Mouse (Mus musculus) lung, embryonic 16.5 days (tissue): ENCODE measurements around the gene Cib1. TPM values are rescaled to one million over a fixed set of nuclear protein-coding genes. Genes with fewer than 3 reads are reported as not detected.

Experiments used
- ATAC-seq: fragments of 200-750 bp; cut with Nextera tagmentation; 2 replicates; pipeline ENCODE4 v1.8.0; 2017; ENCODE audit warnings: low read depth, mild to moderate bottlenecking, moderate library complexity
- H3K27ac ChIP-seq: fragments of 300-500 bp; sonication (generic); 2 replicates; pipeline ENCODE4 v1.5.1; 2014; ENCODE audit warnings: mild to moderate bottlenecking, control low read depth, low read length
- H3K27me3 ChIP-seq: fragments of 300-500 bp; sonication (generic); 2 replicates; pipeline ENCODE4 v1.6.1; 2014; ENCODE audit warnings: low read depth, low read length, mixed read lengths; ENCODE audit not compliant: control insufficient read depth, insufficient read depth
- H3K36me3 ChIP-seq: fragments of 300-500 bp; sonication (generic); 2 replicates; pipeline ENCODE4 v1.6.1; 2014; ENCODE audit warnings: low read length; ENCODE audit not compliant: control insufficient read depth, insufficient read depth
- H3K4me1 ChIP-seq: fragments of 300-500 bp; sonication (generic); replicated peaks from 2 replicates; pipeline ENCODE4 v1.6.1; 2014; ENCODE audit warnings: low read length, mixed read lengths; ENCODE audit not compliant: control insufficient read depth, insufficient read depth
- H3K4me2 ChIP-seq: fragments of 300-500 bp; sonication (generic); 2 replicates; pipeline ENCODE4 v1.6.1; 2014; ENCODE audit warnings: low read depth, low read length, control low read depth
- H3K4me3 ChIP-seq: fragments of 300-500 bp; sonication (generic); 2 replicates; pipeline ENCODE4 v1.5.1; 2014; ENCODE audit warnings: mild to moderate bottlenecking, low read length, control low read depth
- H3K9ac ChIP-seq: fragments of 300-500 bp; sonication (generic); 2 replicates; pipeline ENCODE4 v1.6.1; 2014; ENCODE audit warnings: low read length, control low read depth
- H3K9me3 ChIP-seq: fragments of 300-500 bp; sonication (generic); 2 replicates; pipeline ENCODE4 v1.6.1; 2016; ENCODE audit warnings: low read length; ENCODE audit not compliant: control insufficient read depth
- WGBS: fragments of 180-500 bp; shearing (Covaris S2); extraction: QIAGEN DNeasy Blood & Tissue Kit; methylation state at CpG from one replicate; pipeline ENCODE4 v1.1.7; 2014; 5-methylcytosine and 5-hydroxymethylcytosine counted together
- polyA plus RNA-seq: library from polyadenylated mRNA; unstranded; fragments of >200 nt; fragmentation: Nextera tagmentation; extraction: Ambion mirVana; gene quantifications from 2 replicates; pipeline ENCODE4 v1.2.1, GENCODE M21; 2015

The Cib1 gene
- polyA plus RNA-seq, 1 experiment from 2014 or later: 88.4 TPM

DNA sequence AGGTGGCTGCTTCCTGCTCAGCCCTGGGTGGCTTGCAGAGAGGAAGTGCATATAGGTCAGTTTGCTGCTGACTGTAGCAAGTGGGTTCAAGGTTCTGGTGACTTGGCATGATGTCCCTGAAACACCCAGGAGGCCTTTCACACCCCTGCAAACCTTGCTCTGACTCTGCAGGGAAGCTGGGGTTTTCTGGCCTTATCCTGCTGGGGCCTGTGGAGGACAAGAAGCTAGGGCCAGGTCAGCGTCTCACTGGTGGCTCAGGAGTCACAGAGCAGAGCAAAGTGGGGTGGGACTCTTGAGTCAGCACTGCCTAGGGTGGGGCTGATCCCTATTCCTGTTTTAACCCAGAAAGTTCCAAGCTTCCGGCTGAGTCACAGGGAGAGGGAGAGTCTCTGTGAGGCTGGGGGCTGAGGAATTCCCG lies 25.3 kb downstream of the Cib1 start:
- WGBS: 55% methylated on average over 3 of the region's 3 CpGs
- peak; percentile 10; the same call in 1 of the 2 replicates for ATAC-seq
- Histone ChIP-seq H3K4me1 (peaks cover 25% of the 10 kb centered on the region), H3K9ac (peak overlapping the region; percentile 21), H3K27me3 (no peaks in the 10 kb centered on the region), H3K9me3 (no peaks in the 10 kb centered on the region), H3K27ac (peak overlapping the region; percentile 88), H3K4me2 (peak overlapping the region; percentile 25; the same call in 1 of the 2 replicates), H3K4me3 (no peak overlapping the region), H3K36me3 (no peaks in the 10 kb centered on the region)

- no peak for ATAC-seq
- no peak overlapping the region for H3K4me2 ChIP-seq
- no peak overlapping the region for H3K9ac ChIP-seq
- no peaks in the 10 kb centered on the region for H3K27me3 ChIP-seq
- H3K27ac ChIP-seq: no peak overlapping the region; the same call in 1 of the 2 replicates
- 86% methylated on average over 12 of the region's 12 CpGs for WGBS
- no peaks in the 10 kb centered on the region for H3K36me3 ChIP-seq
- H3K4me1 ChIP-seq: peaks cover 25% of the 10 kb centered on the region
- H3K9me3 ChIP-seq: no peaks in the 10 kb centered on the region
- H3K4me3 ChIP-seq: no peak overlapping the region
Measured at GRCm38 (mm10) chr7:80205705-80206589, 26.7 kb downstream of the Cib1 start.

GRCm38 (mm10) chr7:80204961-80205360 lies 27.7 kb downstream of the Cib1 start:
- Histone ChIP-seq H3K9ac (no peak overlapping the region), H3K4me1 (peaks cover 32% of the 10 kb centered on the region)
- 75% methylated on average over 7 of the region's 7 CpGs for WGBS

GRCm38 (mm10) chr7:80204362-80204761 lies 28.3 kb downstream of the Cib1 start:
- ATAC-seq: no peak
- no peak overlapping the region for H3K9ac ChIP-seq
- H3K4me1 ChIP-seq: peaks cover 35% of the 10 kb centered on the region
- H3K4me3 ChIP-seq: no peak overlapping the region
- WGBS: 75% methylated on average over 4 of the region's 4 CpGs
- H3K4me2 ChIP-seq: no peak overlapping the region
- no peak overlapping the region for H3K27ac ChIP-seq
- no peaks in the 10 kb centered on the region for H3K36me3 ChIP-seq
- no peaks in the 10 kb centered on the region for H3K9me3 ChIP-seq
- H3K27me3 ChIP-seq: no peaks in the 10 kb centered on the region

More at GRCm38 (mm10) chr7:80204961-80205360, 27.7 kb downstream of the Cib1 start:
- no peaks in the 10 kb centered on the region for H3K9me3 ChIP-seq
- no peak overlapping the region for H3K27ac ChIP-seq
- H3K27me3 ChIP-seq: no peaks in the 10 kb centered on the region
- ATAC-seq: no peak
- H3K36me3 ChIP-seq: no peaks in the 10 kb centered on the region
- no peak overlapping the region for H3K4me2 ChIP-seq
- H3K4me3 ChIP-seq: no peak overlapping the region

GRCm38 (mm10) chr7:80203638-80204096 lies 28.9 kb downstream of the Cib1 start:
- 51% methylated on average over 12 of the region's 12 CpGs for WGBS
- no peak for ATAC-seq

GRCm38 (mm10) chr7:80202961-80203360 lies 29.7 kb downstream of the Cib1 start:
- no peak overlapping the region for H3K4me2 ChIP-seq
- H3K27ac ChIP-seq: no peak overlapping the region
- H3K9me3 ChIP-seq: no peaks in the 10 kb centered on the region
- 83% methylated on average over 5 of the region's 5 CpGs for WGBS
- H3K27me3 ChIP-seq: no peaks in the 10 kb centered on the region
- H3K4me3 ChIP-seq: no peak overlapping the region
- H3K36me3 ChIP-seq: no peaks in the 10 kb centered on the region
- H3K9ac ChIP-seq: peak overlapping the region; percentile 19; the same call in 1 of the 2 replicates
- ATAC-seq: no peak
- H3K4me1 ChIP-seq: peaks cover 34% of the 10 kb centered on the region

More at GRCm38 (mm10) chr7:80203638-80204096, 28.9 kb downstream of the Cib1 start:
- Histone ChIP-seq H3K4me3 (no peak overlapping the region), H3K27ac (no peak overlapping the region), H3K4me2 (no peak overlapping the region), H3K36me3 (no peaks in the 10 kb centered on the region), H3K4me1 (peaks cover 39% of the 10 kb centered on the region), H3K9me3 (no peaks in the 10 kb centered on the region), H3K9ac (no peak overlapping the region), H3K27me3 (no peaks in the 10 kb centered on the region)

DNA sequence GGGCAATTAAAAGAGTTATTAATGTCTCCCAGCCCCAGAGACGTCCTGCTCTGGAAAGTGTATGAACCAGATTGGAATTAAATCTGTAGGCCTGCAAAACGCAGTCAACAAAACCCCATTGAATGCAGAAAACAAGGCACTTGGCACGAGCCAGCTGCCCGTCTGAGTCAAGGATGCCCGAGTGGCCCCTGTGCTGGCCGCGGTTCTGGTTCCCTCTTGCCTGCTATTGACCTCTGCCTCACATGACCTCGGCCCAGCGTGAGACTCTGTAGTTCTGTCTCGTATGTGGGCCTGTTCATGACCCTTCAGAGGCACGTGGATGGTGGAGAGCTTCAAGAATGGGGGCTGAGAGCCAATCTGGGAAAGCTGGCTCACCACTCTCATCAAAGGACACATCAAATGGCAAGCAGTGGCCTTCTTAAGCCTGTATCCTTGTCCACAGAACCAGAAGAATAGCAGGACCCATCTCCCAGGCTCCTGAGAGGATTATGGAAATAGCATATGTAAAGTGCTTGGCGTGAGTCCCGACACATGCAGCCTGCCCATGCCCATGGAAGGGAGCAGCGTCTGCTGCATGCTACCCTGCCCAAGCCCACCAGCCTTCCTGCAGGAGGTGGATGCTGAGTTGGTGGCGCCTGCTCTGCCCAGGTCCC lies 30.6 kb downstream of the Cib1 start:
- no peaks in the 10 kb centered on the region for H3K36me3 ChIP-seq
- no peak for ATAC-seq
- no peak overlapping the region for H3K27ac ChIP-seq
- no peaks in the 10 kb centered on the region for H3K27me3 ChIP-seq
- H3K4me2 ChIP-seq: no peak overlapping the region
- no peaks in the 10 kb centered on the region for H3K9me3 ChIP-seq
- no peak overlapping the region for H3K9ac ChIP-seq
- H3K4me1 ChIP-seq: peaks cover 31% of the 10 kb centered on the region
- WGBS: 86% methylated on average over 15 of the region's 15 CpGs
- H3K4me3 ChIP-seq: no peak overlapping the region

GRCm38 (mm10) chr7:80200963-80201539 lies 31.6 kb downstream of the Cib1 start:
- Histone ChIP-seq H3K36me3 (no peaks in the 10 kb centered on the region), H3K4me3 (no peak overlapping the region), H3K9ac (no peak overlapping the region), H3K4me1 (peaks cover 24% of the 10 kb centered on the region), H3K27me3 (no peaks in the 10 kb centered on the region), H3K4me2 (no peak overlapping the region), H3K9me3 (no peaks in the 10 kb centered on the region), H3K27ac (no peak overlapping the region)
- 93% methylated on average over 4 of the region's 5 CpGs for WGBS
- ATAC-seq: no peak

DNA sequence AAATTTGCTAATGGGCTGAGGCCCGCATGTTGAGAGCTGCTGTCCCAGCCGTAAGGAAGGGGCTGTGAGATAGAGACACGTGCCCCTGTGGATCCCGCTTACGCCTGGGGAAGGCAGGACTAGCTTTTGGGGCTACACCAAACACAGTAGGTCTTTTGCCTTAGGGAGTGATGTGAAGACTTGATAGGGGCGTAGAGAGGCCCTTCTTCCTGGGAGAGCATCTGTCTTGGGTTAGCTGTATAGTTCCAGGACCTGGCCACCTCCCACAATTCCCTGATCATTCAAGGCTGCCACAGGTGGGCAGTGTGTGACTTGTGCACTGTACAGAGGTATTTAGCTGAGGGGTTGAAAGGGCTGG lies 32.0 kb downstream of the Cib1 start:
- H3K36me3 ChIP-seq: no peaks in the 10 kb centered on the region
- no peak overlapping the region for H3K4me3 ChIP-seq
- H3K9me3 ChIP-seq: no peaks in the 10 kb centered on the region
- H3K27ac ChIP-seq: no peak overlapping the region; the same call in 1 of the 2 replicates
- H3K4me2 ChIP-seq: no peak overlapping the region
- WGBS: 88% methylated on average over 6 of the region's 6 CpGs
- H3K27me3 ChIP-seq: no peaks in the 10 kb centered on the region
- ATAC-seq: no peak
- H3K4me1 ChIP-seq: peaks cover 24% of the 10 kb centered on the region
- H3K9ac ChIP-seq: no peak overlapping the region
